Mouse (Mus musculus) small intestine, adult 2 months (tissue): ENCODE data around the gene Egflam.

Experiments used
- CTCF ChIP-seq: fragments of 200-500 bp; IDR thresholded peaks from 2 replicates; pipeline ENCODE4 v1.5.1; 2012; ENCODE audit warnings: low read depth, mild to moderate bottlenecking, control low read depth, inconsistent platforms, low read length, moderate library complexity, mixed read lengths; ENCODE audit not compliant: insufficient replicate concordance, insufficient read length; ENCODE audit errors: extremely low read depth
- POLR2A ChIP-seq: fragments of 200-500 bp; IDR thresholded peaks from 2 replicates; pipeline ENCODE4 v1.6.1; 2012; ENCODE audit warnings: low read depth, mild to moderate bottlenecking, control low read depth, inconsistent platforms, low read length, moderate library complexity

DNA sequence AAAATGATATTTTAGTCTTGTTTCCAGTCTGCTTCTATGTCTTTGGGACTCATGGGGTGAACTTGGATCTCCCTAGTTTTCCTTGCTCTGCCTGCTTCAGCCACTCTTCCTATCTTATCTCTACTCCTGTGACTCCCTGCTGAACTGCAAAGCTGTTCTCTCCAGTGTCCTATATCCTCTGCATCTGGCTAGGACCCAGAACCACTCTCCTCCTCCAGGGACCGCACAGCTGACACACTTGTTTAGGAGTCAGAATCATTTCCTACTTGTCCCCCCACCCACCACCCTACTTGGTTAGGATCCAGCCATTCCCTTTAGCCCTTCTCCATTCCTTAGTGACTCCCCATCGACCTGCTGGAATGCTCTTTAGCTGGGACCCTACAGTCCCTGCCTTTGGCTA lies 26.1 kb upstream of the Egflam start:
- no peak for TF ChIP-seq CTCF
- no peak for TF ChIP-seq POLR2A
